Mouse (Mus musculus): ENCODE measurements at regions not wholly inside any gene's neighbourhood (a gene's known extent, or its start where the extent isn't known, plus 50 kb on each side); places are given as distances from the start of the nearest gene placed in this dataset.

DNA sequence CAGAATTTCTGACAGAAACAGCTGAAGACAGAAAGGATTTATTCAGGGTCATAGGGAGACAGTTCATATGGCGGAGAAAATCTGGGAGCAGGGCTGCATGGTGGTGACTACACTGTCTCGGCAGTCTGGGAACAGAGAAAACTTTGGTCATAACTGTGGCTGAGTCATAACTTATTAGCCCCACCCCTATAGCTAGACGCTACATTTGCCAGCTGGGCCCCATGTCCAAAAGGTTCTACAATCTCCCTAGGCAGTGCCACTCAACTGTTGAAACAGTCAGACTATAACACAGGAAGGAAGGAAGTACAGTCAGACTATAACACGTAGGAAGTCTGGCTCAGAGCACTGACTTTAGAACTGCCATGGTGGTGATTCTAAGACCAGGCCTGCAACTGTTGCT lies 58.2 kb upstream of the Cd28 start:
- H3K27ac ChIP-seq (ENCODE audit: insufficient read depth, low read depth, low read length, poor library complexity, severe bottlenecking) = no peak overlapping the region
- TF ChIP-seq ZC3H11A (IDR thresholded peaks at IDR 0.05; ENCODE audit: borderline replicate concordance, low read depth, low read length) (no peak), HCFC1 (IDR thresholded peaks at IDR 0.05; ENCODE audit: borderline replicate concordance, insufficient read depth, low read length) (no peak), CHD2 (IDR thresholded peaks at IDR 0.05; ENCODE audit: low read depth, low read length) (no peak), ZNF384 (IDR thresholded peaks at IDR 0.05; ENCODE audit: low read depth, low read length) (no peak), MAFK (IDR thresholded peaks at IDR 0.05; ENCODE audit: insufficient read depth, low read depth, low read length) (no peak)
- H3K4me3 ChIP-seq (ENCODE audit: insufficient read depth in 1 of 2, low read depth in 1 of 2, low read length in 2 of 2, poor library complexity in 1 of 2, severe bottlenecking in 1 of 2) = no peak overlapping the region
- H3K9me3 ChIP-seq (ENCODE audit: control insufficient read depth, insufficient read depth, low read depth, low read length) = no peaks in the 10 kb centered on the region
- no peaks in the 10 kb centered on the region for H3K36me3 ChIP-seq (ENCODE audit: control insufficient read depth, insufficient read depth, low read length, poor library complexity, severe bottlenecking)
- H3K4me1 ChIP-seq (ENCODE audit: control insufficient read depth in 2 of 2, insufficient read depth in 2 of 2, low read length in 2 of 2, poor library complexity in 1 of 2) = no peaks in the 10 kb centered on the region
- in situ Hi-C loops (cut with MboI; ENCODE audit: low sequenced_read_pairs in 2 of 2, unreplicated experiment in 2 of 2) = no loop called here
- H3K9ac ChIP-seq (ENCODE audit: insufficient read depth, low read depth, low read length, poor library complexity, severe bottlenecking) = no peak overlapping the region
- no peak for DNase-seq (ENCODE audit: low read depth, low spot score)

DNA sequence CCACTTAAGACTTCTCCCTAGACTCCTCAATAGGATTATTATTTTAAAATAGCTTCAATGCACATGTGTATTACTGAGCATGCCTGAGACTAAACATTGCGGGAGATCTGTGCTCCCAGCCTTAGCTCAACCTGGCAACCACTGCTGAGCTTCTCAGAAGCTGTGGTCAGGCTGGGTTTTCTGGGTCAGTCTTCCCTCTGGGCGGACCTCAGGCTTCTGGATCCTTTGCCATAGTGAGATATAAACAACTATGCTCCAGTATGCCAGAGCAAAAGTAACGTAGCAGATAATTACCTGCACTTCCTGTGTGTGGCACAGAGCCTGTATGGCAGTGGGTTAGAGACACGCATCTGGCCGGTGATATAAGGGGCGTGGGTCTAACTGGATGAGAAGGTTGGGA lies 59.1 kb upstream of the Cd28 start:
- Histone ChIP-seq H3K9me3 (ENCODE audit: control insufficient read depth, insufficient read depth, low read depth, low read length) (no peaks in the 10 kb centered on the region), H3K4me3 (ENCODE audit: insufficient read depth in 1 of 2, low read depth in 1 of 2, low read length in 2 of 2, poor library complexity in 1 of 2, severe bottlenecking in 1 of 2) (no peak overlapping the region), H3K36me3 (ENCODE audit: control insufficient read depth, insufficient read depth, low read length, poor library complexity, severe bottlenecking) (no peaks in the 10 kb centered on the region), H3K27ac (ENCODE audit: insufficient read depth, low read depth, low read length, poor library complexity, severe bottlenecking) (no peak overlapping the region), H3K4me1 (ENCODE audit: control insufficient read depth in 2 of 2, insufficient read depth in 2 of 2, low read length in 2 of 2, poor library complexity in 1 of 2) (no peaks in the 10 kb centered on the region), H3K9ac (ENCODE audit: insufficient read depth, low read depth, low read length, poor library complexity, severe bottlenecking) (no peak overlapping the region)
- no peak for DNase-seq (ENCODE audit: low read depth, low spot score)
- in situ Hi-C loops (cut with MboI; ENCODE audit: low sequenced_read_pairs in 2 of 2, unreplicated experiment in 2 of 2) = no loop called here
- no peak for TF ChIP-seq HCFC1 (IDR thresholded peaks at IDR 0.05; ENCODE audit: borderline replicate concordance, insufficient read depth, low read length)
- no peak for TF ChIP-seq CHD2 (IDR thresholded peaks at IDR 0.05; ENCODE audit: low read depth, low read length)
- TF ChIP-seq MAFK (IDR thresholded peaks at IDR 0.05; ENCODE audit: insufficient read depth, low read depth, low read length) = no peak
- TF ChIP-seq ZNF384 (IDR thresholded peaks at IDR 0.05; ENCODE audit: low read depth, low read length) = no peak
- no peak for TF ChIP-seq ZC3H11A (IDR thresholded peaks at IDR 0.05; ENCODE audit: borderline replicate concordance, low read depth, low read length)

- H3K4me3 ChIP-seq (ENCODE audit: insufficient read depth in 1 of 2, low read depth in 1 of 2, low read length in 2 of 2, poor library complexity in 1 of 2, severe bottlenecking in 1 of 2) = no peak overlapping the region
- H3K4me1 ChIP-seq (ENCODE audit: control insufficient read depth in 2 of 2, insufficient read depth in 2 of 2, low read length in 2 of 2, poor library complexity in 1 of 2) = no peaks in the 10 kb centered on the region
- no peak overlapping the region for H3K9ac ChIP-seq (ENCODE audit: insufficient read depth, low read depth, low read length, poor library complexity, severe bottlenecking)
- no peak for DNase-seq (ENCODE audit: low read depth, low spot score)
- H3K9me3 ChIP-seq (ENCODE audit: control insufficient read depth, insufficient read depth, low read depth, low read length) = no peaks in the 10 kb centered on the region
- H3K27ac ChIP-seq (ENCODE audit: insufficient read depth, low read depth, low read length, poor library complexity, severe bottlenecking) = no peak overlapping the region
- H3K36me3 ChIP-seq (ENCODE audit: control insufficient read depth, insufficient read depth, low read length, poor library complexity, severe bottlenecking) = no peaks in the 10 kb centered on the region
- no peak for TF ChIP-seq MAFK (IDR thresholded peaks at IDR 0.05; ENCODE audit: insufficient read depth, low read depth, low read length)
- TF ChIP-seq ZNF384 (IDR thresholded peaks at IDR 0.05; ENCODE audit: low read depth, low read length) = no peak
- TF ChIP-seq ZC3H11A (IDR thresholded peaks at IDR 0.05; ENCODE audit: borderline replicate concordance, low read depth, low read length) = no peak
- no peak for TF ChIP-seq CHD2 (IDR thresholded peaks at IDR 0.05; ENCODE audit: low read depth, low read length)
- no peak for TF ChIP-seq HCFC1 (IDR thresholded peaks at IDR 0.05; ENCODE audit: borderline replicate concordance, insufficient read depth, low read length)
- in situ Hi-C loops (cut with MboI; ENCODE audit: low sequenced_read_pairs in 2 of 2, unreplicated experiment in 2 of 2) = no loop called here
Measured at GRCm38 (mm10) chr1:60656976-60657375, 59.6 kb upstream of the Cd28 start.

DNA sequence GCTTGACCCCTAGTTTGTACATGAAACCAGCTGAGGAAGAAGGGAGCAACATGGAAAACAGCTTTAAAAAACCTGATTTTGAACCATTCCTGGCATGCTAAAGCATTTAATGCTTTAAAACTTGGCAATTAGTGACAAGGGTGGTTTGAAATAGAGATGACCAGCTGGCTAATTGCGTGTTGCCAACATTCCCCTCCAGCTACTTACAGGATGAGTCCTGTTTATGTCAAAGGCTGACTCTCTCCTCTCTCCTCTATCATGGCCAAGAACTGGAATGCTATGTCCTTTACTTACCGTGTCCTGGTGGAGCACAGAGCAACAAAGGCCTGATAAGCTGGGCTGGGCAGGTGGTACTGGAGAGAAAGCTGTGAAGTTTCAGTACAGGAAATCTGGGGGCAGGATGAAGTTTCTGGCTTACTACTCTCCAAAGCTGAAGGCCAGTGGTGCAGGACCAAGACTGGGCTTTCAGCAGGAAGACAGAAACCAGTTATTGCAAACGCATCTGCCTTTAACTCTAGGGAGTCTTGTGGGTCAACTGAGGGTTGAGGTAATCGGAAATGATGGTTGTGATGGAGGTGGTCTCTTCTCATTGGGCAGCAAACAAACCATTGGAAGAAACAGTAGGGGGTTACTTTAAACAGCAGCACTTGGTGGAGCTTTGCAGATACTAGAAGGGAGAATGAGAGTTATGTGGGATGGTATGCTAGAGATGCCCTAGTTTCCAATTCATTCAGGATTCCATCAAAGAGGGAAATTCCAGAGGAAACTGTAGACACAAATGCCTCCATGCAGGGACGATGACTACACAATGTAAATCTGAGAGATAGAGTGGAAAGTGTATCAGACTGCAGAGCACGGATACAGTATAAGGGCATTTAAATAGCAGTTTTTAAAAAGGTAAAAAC lies 60.7 kb upstream of the Cd28 start:
- H3K36me3 ChIP-seq (ENCODE audit: control insufficient read depth, insufficient read depth, low read length, poor library complexity, severe bottlenecking) = no peaks in the 10 kb centered on the region
- no peak for TF ChIP-seq CHD2 (IDR thresholded peaks at IDR 0.05; ENCODE audit: low read depth, low read length)
- no peak for TF ChIP-seq ZNF384 (IDR thresholded peaks at IDR 0.05; ENCODE audit: low read depth, low read length)
- TF ChIP-seq MAFK (IDR thresholded peaks at IDR 0.05; ENCODE audit: insufficient read depth, low read depth, low read length) = no peak
- TF ChIP-seq ZC3H11A (IDR thresholded peaks at IDR 0.05; ENCODE audit: borderline replicate concordance, low read depth, low read length) = no peak
- TF ChIP-seq HCFC1 (IDR thresholded peaks at IDR 0.05; ENCODE audit: borderline replicate concordance, insufficient read depth, low read length) = no peak
- no peak overlapping the region for H3K9ac ChIP-seq (ENCODE audit: insufficient read depth, low read depth, low read length, poor library complexity, severe bottlenecking)
- no peaks in the 10 kb centered on the region for H3K4me1 ChIP-seq (ENCODE audit: control insufficient read depth in 2 of 2, insufficient read depth in 2 of 2, low read length in 2 of 2, poor library complexity in 1 of 2)
- no peaks in the 10 kb centered on the region for H3K9me3 ChIP-seq (ENCODE audit: control insufficient read depth, insufficient read depth, low read depth, low read length)
- no peak for DNase-seq (ENCODE audit: low read depth, low spot score)
- no peak overlapping the region for H3K4me3 ChIP-seq (ENCODE audit: insufficient read depth in 1 of 2, low read depth in 1 of 2, low read length in 2 of 2, poor library complexity in 1 of 2, severe bottlenecking in 1 of 2)
- in situ Hi-C loops (cut with MboI; ENCODE audit: low sequenced_read_pairs in 2 of 2, unreplicated experiment in 2 of 2) = no loop called here
- H3K27ac ChIP-seq (ENCODE audit: insufficient read depth, low read depth, low read length, poor library complexity, severe bottlenecking) = no peak overlapping the region
